Mouse (Mus musculus) small intestine, adult 2 months (tissue): ENCODE results near the gene P2ry13. TPM values are rescaled to one million over a fixed set of nuclear protein-coding genes. Genes with fewer than 3 reads are reported as not detected.

Experiments used
- H3K27ac ChIP-seq: fragments of 200-500 bp; 2 replicates; pipeline ENCODE4 v1.5.1; 2012; ENCODE audit warnings: low read depth, low read length, control low read depth, inconsistent platforms; ENCODE audit not compliant: insufficient read depth
- H3K27me3 ChIP-seq: fragments of 200-500 bp; 2 replicates; pipeline ENCODE4 v1.6.1; 2012; ENCODE audit warnings: mild to moderate bottlenecking, moderate library complexity, low read length, inconsistent platforms; ENCODE audit not compliant: control insufficient read depth, insufficient read depth
- H3K36me3 ChIP-seq: fragments of 200-500 bp; 2 replicates; pipeline ENCODE4 v1.6.1; 2012; ENCODE audit warnings: mild to moderate bottlenecking, low read length, control low read depth, inconsistent platforms; ENCODE audit not compliant: control insufficient read depth, insufficient read depth
- H3K4me1 ChIP-seq: fragments of 200-500 bp; 2 replicates; pipeline ENCODE4 v1.6.1; 2012; ENCODE audit warnings: low read length, inconsistent platforms, mixed read lengths; ENCODE audit not compliant: control insufficient read depth, insufficient read depth, insufficient read length
- H3K4me3 ChIP-seq: fragments of 200-500 bp; 2 replicates; pipeline ENCODE4 v1.5.1; 2012; ENCODE audit warnings: low read depth, mild to moderate bottlenecking, control low read depth, inconsistent platforms, low read length, moderate library complexity
- CTCF ChIP-seq: fragments of 200-500 bp; IDR thresholded peaks from 2 replicates; pipeline ENCODE4 v1.5.1; 2012; ENCODE audit warnings: low read depth, mild to moderate bottlenecking, control low read depth, inconsistent platforms, low read length, moderate library complexity, mixed read lengths; ENCODE audit not compliant: insufficient replicate concordance, insufficient read length; ENCODE audit errors: extremely low read depth
- POLR2A ChIP-seq: fragments of 200-500 bp; IDR thresholded peaks from 2 replicates; pipeline ENCODE4 v1.6.1; 2012; ENCODE audit warnings: low read depth, mild to moderate bottlenecking, control low read depth, inconsistent platforms, low read length, moderate library complexity
- WGBS: fragments of 180-500 bp; shearing (Covaris S2); methylation state at CpG from one replicate; pipeline ENCODE4 v1.1.7; 2018; 5-methylcytosine and 5-hydroxymethylcytosine counted together
- polyA plus RNA-seq: library from polyadenylated mRNA; depleted of rRNA; stranded (reverse); fragments of >200 nt; gene quantifications from 2 replicates; pipeline ENCODE4 v1.2.3, GENCODE M21; 2012; rRNA removed

The P2ry13 gene
- polyA plus RNA-seq: 0.50 and 0.74 TPM in 2 replicates

DNA sequence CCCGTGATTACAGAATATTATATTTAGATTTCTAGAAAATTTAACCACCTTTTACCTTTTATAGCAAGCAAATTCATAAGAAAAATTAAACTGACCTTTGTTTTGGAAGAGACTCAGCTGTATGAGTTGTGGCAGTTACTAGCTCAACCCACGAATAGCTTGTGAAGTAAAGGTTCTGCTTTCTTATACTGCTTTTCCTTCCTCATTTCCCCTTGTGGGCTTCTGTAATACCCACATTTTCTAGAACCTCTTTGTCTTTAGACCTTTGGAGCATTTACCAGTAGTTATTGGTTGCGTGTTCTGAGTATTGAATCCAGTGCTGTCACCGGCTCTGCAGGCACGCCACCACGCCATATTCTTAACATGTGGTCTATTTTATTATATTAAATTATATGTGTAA lies at the start of gene P2ry13:
Gene P2ry13, minus strand, starts transcription at position 156 of the 400 bp plus-strand sequence.
- TF ChIP-seq POLR2A (no peak), CTCF (no peak)
- peak within 1 kb of the TSS; percentile 22 for H3K4me3 ChIP-seq
- H3K27me3 ChIP-seq: no peaks in the 10 kb centered on the region
- H3K27ac ChIP-seq: 0 out of 2 replicates have a peak within 1 kb of the TSS, but pooled peaks have one; percentile 1
- H3K36me3 ChIP-seq: no peaks in the 10 kb centered on the region
- no peaks in the 10 kb centered on the region for H3K4me1 ChIP-seq
- WGBS: 83% methylated on average over 6 of the region's 6 CpGs

DNA sequence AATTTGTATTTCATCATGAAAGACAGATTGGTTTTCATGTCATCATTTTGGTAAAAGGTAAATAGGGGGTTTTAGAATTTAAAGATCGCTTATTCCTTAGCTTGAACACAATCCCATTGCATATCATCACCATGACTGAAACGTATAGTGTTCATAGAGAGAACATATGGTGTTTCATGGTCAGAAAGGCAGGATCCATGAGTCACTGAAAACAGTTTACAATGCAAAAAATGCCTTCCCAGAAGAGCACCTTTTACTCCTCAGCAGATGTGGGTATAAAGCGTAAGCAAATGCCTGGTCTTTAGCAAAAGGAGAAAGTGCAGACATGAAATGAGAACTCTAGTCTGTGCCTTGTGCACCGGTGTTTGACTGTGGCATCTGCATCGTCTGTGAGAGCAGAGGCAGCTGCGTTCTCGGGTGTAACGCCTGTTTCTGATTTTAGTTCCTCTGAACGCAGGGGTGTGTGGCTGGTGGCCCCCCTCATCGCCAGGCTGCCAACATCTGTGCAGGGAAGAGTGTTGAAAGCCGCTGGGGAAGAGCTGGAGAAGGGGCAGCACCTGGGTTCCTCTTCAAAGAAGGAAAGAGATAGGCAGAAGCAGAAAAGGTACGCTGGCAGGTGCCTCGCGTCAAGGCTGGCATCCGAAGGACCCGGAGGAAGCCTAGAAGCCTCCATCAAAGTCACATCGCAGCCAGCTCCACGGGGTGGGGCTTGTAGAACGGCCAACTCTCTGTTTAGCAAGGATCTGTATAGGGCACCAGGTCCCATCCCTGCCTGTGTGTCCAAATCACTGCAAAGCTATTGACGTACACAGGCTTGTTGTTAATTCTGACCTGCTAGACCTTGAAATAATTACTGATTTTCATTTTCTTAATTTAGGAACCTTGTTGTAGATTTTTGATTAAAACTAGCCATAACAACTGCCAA lies 47.3 kb upstream of the P2ry13 start:
- H3K27me3 ChIP-seq: no peaks in the 10 kb centered on the region
- no peaks in the 10 kb centered on the region for H3K36me3 ChIP-seq
- 0 out of 2 replicates have a peak overlapping the region, but pooled peaks have one; percentile 20 for H3K4me3 ChIP-seq
- no peak overlapping the region for H3K27ac ChIP-seq
- peaks cover 5% of the 10 kb centered on the region; the same call in 1 of the 2 replicates for H3K4me1 ChIP-seq
- TF ChIP-seq POLR2A (no peak), CTCF (no peak)
- 79% methylated on average over 20 of the region's 20 CpGs for WGBS

DNA sequence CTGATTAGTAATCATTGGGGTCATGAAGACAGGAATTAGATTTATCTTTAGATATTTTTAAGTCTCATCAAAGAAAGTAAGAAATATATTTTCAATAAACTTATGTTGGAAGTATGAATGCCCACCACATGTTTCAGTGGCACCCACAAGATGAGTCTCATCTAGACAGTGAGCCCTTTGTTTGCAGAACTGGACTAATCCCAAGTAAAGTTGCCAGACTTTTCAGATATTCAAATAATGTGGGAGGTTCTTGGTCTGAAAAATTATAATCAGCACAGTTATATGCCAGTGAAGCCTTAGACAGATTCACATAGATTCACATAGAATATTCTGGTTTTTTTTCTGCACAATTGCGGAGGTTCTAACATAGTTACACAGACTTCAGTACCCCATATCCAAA lies 39.8 kb upstream of the P2ry13 start:
- H3K27me3 ChIP-seq: no peaks in the 10 kb centered on the region
- no peaks in the 10 kb centered on the region for H3K4me1 ChIP-seq
- no peaks in the 10 kb centered on the region for H3K36me3 ChIP-seq
- no peak overlapping the region for H3K27ac ChIP-seq
- H3K4me3 ChIP-seq: no peak overlapping the region
- WGBS: 100% methylated on average over 1 of the region's 1 CpGs
- TF ChIP-seq POLR2A: no peak
- TF ChIP-seq CTCF: no peak

DNA sequence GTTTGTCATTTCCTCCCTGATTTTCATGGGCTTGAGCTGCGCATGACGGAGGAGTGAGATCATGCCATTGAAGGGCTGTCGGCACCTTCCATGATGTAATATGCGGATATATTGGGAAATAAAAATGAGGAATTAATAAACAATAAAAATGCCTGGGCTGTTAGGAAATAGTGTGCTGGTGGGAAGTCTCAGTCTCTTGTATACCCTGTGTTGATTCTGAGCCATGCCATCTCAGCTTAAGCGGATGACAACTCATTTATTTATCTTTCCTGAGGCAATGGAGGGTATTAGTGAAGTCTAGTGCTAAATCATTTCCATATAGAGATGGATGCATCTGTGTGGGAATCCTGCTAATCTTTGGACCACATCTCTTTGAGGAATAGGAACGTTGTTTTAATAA lies 37.3 kb upstream of the P2ry13 start:
- H3K4me1 ChIP-seq: no peaks in the 10 kb centered on the region
- WGBS: 86% methylated on average over 6 of the region's 6 CpGs
- no peak overlapping the region for H3K4me3 ChIP-seq
- no peak for TF ChIP-seq CTCF
- no peak for TF ChIP-seq POLR2A
- H3K27me3 ChIP-seq: no peaks in the 10 kb centered on the region
- no peaks in the 10 kb centered on the region for H3K36me3 ChIP-seq
- no peak overlapping the region for H3K27ac ChIP-seq

DNA sequence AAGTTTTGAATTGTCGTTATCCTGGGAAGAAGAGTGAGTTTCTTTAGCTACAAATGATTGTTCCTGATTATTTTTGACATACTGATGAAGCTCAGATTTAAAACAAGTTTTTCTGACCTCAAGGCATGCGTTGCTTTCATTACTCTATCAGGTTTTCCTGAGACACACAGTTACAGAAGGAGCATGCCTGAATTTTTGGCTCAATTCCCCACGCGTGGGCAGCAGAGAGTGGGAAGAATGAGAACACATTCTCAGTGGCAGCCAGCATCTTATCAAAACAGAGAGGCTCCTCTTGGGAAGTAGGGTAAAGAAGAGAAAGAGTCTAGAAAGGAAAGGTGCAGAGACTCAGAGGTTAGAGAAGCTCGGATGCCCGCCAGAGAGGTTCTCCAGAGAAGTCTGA lies 32.7 kb upstream of the P2ry13 start:
- H3K27me3 ChIP-seq: no peaks in the 10 kb centered on the region
- 80% methylated on average over 6 of the region's 6 CpGs for WGBS
- H3K4me3 ChIP-seq: no peak overlapping the region
- no peaks in the 10 kb centered on the region for H3K36me3 ChIP-seq
- H3K27ac ChIP-seq: no peak overlapping the region
- H3K4me1 ChIP-seq: no peaks in the 10 kb centered on the region
- TF ChIP-seq POLR2A (no peak), CTCF (no peak)

DNA sequence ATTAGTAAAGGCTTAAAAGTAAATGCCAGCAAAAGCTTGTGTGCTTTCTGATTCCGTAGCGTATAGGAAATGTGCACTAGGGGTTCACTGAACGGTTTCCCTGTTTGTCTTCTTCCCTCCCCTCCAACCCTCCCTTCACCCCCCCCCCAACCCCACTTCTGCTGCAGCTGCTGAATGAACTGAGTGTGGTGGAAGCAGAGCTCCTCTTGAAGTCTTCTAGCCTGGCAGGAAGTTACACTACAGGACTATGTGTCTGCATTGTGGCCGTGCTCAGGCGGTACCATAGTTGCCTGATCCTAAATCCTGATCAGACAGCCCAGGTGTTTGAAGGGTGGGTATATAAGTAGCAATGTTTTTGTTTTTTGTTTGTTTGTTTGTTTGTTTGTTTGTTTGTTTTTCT lies 24.2 kb upstream of the P2ry13 start:
- Histone ChIP-seq H3K27ac (no peak overlapping the region), H3K27me3 (no peaks in the 10 kb centered on the region), H3K36me3 (no peaks in the 10 kb centered on the region), H3K4me1 (no peaks in the 10 kb centered on the region), H3K4me3 (no peak overlapping the region)
- 80% methylated on average over 5 of the region's 5 CpGs for WGBS
- TF ChIP-seq POLR2A (no peak), CTCF (no peak)

DNA sequence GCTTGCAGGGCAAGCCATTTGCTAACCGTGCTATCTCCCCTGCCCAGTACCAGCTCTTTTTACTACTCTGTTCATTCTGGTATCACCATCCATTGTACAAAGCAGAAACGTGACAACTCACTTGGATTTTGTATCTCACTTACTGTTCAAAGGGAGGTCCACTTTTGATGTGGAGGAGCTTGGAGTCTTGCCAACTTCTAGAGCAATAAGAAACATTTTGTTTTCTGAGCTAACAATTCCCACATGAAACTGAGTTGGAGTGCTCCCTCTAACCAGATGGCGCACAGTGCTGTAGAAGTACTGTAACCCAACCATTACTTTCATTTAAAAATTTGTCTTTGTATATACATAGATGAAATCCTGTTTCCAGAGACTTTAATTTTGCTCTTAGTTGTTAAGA lies 20.2 kb upstream of the P2ry13 start:
- Histone ChIP-seq H3K27ac (no peak overlapping the region), H3K4me3 (no peak overlapping the region), H3K4me1 (peaks cover 4% of the 10 kb centered on the region; the same call in 1 of the 2 replicates), H3K36me3 (no peaks in the 10 kb centered on the region), H3K27me3 (no peaks in the 10 kb centered on the region)
- 60% methylated on average over 3 of the region's 3 CpGs for WGBS
- TF ChIP-seq CTCF (no peak), POLR2A (no peak)
